Mouse (Mus musculus) ES-E14 (cell line): ENCODE measurements around the gene Taok3. TPM values are rescaled to one million over a fixed set of nuclear protein-coding genes. Genes with fewer than 3 reads are reported as not detected.

Experiments
- DNase-seq: peaks from one replicate; pipeline ENCODE4 v3.0.0-alpha.2; 2013; ENCODE audit warnings: low read depth, low spot score
- H3K27ac ChIP-seq: 2 replicates; pipeline ENCODE4 v1.5.1; 2012; ENCODE audit warnings: low read depth, mild to moderate bottlenecking, low read length, moderate library complexity, mixed read lengths; ENCODE audit not compliant: poor library complexity, insufficient read depth, severe bottlenecking
- H3K36me3 ChIP-seq: 2 replicates; pipeline ENCODE4 v1.6.1; 2012; ENCODE audit warnings: mild to moderate bottlenecking, low read length, moderate library complexity, mixed read lengths; ENCODE audit not compliant: control insufficient read depth, poor library complexity, insufficient read depth, severe bottlenecking
- H3K4me1 ChIP-seq, 2 experiments: fragments of 150-350 bp in 1 of 2; sonication (generic) in 1 of 2; 2 replicates each; pipeline ENCODE4 v1.6.1; 2012; ENCODE audit warnings: low read length in 2 of 2, mild to moderate bottlenecking in 1 of 2, mixed read lengths in 1 of 2; ENCODE audit not compliant: control insufficient read depth in 2 of 2, insufficient read depth in 2 of 2, poor library complexity in 1 of 2
- H3K4me3 ChIP-seq, 2 experiments: fragments of 150-350 bp in 1 of 2; sonication (generic) in 1 of 2; 2 replicates each; pipeline ENCODE4 v1.5.1; 2012; ENCODE audit warnings: low read length in 2 of 2, low read depth in 1 of 2, mild to moderate bottlenecking in 1 of 2, mixed read lengths in 1 of 2; ENCODE audit not compliant: insufficient read depth in 1 of 2, poor library complexity in 1 of 2, severe bottlenecking in 1 of 2
- H3K9ac ChIP-seq: 2 replicates; pipeline ENCODE4 v1.6.1; 2012; ENCODE audit warnings: low read depth, mild to moderate bottlenecking, low read length, mixed read lengths; ENCODE audit not compliant: poor library complexity, insufficient read depth, severe bottlenecking
- H3K9me3 ChIP-seq: fragments of 150-350 bp; sonication (generic); 2 replicates; pipeline ENCODE4 v1.6.1; 2012; ENCODE audit warnings: low read depth, mild to moderate bottlenecking, low read length; ENCODE audit not compliant: control insufficient read depth, insufficient read depth
- CHD2 ChIP-seq: IDR thresholded peaks from 2 replicates; pipeline ENCODE4 v1.6.1; 2014; ENCODE audit warnings: mild to moderate bottlenecking, low read depth, low read length, inconsistent platforms
- HCFC1 ChIP-seq: IDR thresholded peaks from 2 replicates; pipeline ENCODE4 v1.6.1; 2012; ENCODE audit warnings: low read length, inconsistent platforms, borderline replicate concordance; ENCODE audit not compliant: insufficient read depth
- MAFK ChIP-seq: IDR thresholded peaks from 2 replicates; pipeline ENCODE4 v1.6.1; 2014; ENCODE audit warnings: mild to moderate bottlenecking, low read depth, low read length, inconsistent platforms; ENCODE audit not compliant: insufficient read depth
- ZC3H11A ChIP-seq: IDR thresholded peaks from 2 replicates; pipeline ENCODE4 v1.6.1; 2012; ENCODE audit warnings: low read depth, mild to moderate bottlenecking, inconsistent platforms, low read length, borderline replicate concordance
- ZNF384 ChIP-seq: IDR thresholded peaks from 2 replicates; pipeline ENCODE4 v1.6.1; 2012; ENCODE audit warnings: low read depth, low read length, inconsistent platforms
- in situ Hi-C, 2 experiments: fragments of 600-800 bp; cut with MboI; formaldehyde crosslinking; loops; one replicate each; pipeline ENCODE4 v1.15.1; 2025; ENCODE audit warnings: low sequenced_read_pairs in 2 of 2, inconsistent platforms in 1 of 2; ENCODE audit not compliant: unreplicated experiment in 2 of 2
- total RNA-seq: library from RNA; depleted of rRNA; stranded (reverse); fragments of 300-350 nt; gene quantifications from 2 replicates; pipeline ENCODE4 v1.2.3, GENCODE M21; 2012

Taok3 gene
- total RNA-seq, 1 experiment = 6.9 TPM

DNA sequence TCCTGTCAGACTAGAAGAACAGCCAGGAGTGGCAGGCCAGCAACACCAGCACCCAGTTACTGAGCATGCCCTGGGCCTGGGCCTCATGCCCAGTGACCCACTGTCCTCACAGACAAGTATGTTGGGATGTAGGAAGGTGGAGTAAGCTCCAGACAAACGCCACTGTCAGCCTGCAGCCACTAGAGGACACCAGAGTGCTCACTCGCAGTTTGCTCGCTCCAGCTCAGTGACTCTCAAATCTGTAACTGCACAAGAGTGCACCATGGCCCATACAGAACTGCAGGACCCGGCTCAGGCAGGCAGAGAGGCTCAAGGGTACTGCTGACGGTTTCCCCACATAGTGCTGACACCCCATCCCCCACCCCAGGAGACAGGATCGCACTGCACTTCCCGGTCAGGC lies 25.5 kb upstream of the Taok3 start:
- DNase-seq = peak; percentile 73
- no peak overlapping the region for H3K4me3 ChIP-seq
- H3K27ac ChIP-seq = no peak overlapping the region
- in situ Hi-C loops = no loop called here
- TF ChIP-seq CHD2 (no peak), ZNF384 (no peak), ZC3H11A (no peak), HCFC1 (no peak), MAFK (no peak)
- no peaks in the 10 kb centered on the region for H3K9me3 ChIP-seq
- H3K4me1 ChIP-seq = peaks cover 0 to 15% of the 10 kb centered on the region in 2 experiments; a peak in 2 of 4 replicates
- peaks cover 36% of the 10 kb centered on the region for H3K36me3 ChIP-seq
- H3K9ac ChIP-seq = no peak overlapping the region; the same call in 1 of the 2 replicates

DNA sequence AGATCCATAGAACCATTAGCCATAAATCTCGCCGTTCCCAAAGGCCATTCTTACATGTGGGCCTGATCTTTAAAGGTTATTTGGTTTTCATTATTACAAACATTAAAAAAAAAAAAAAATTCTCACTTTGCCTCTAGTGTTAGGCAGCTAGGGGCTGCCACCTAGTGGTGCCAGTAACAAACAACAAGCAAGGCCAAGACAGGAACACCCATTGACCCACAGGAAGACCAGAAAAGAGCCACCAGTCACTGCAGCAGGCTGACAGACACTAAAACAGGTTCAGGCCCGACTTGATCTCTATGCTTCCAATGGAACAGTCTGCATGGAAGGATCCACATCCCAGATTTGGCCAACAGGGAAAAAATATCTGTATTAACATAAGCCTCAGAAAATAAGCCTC lies 23.2 kb upstream of the Taok3 start:
- DNase-seq = no peak
- in situ Hi-C loops = no loop called here
- Histone ChIP-seq H3K9ac (no peak overlapping the region), H3K9me3 (no peaks in the 10 kb centered on the region), H3K4me3 (no peak overlapping the region), H3K27ac (no peak overlapping the region), H3K36me3 (peaks cover 40% of the 10 kb centered on the region), H3K4me1 (peaks cover 0 to 6% of the 10 kb centered on the region in 2 experiments; a peak in 2 of 4 replicates)
- TF ChIP-seq HCFC1 = no peak
- TF ChIP-seq ZC3H11A = no peak
- TF ChIP-seq CHD2 = no peak
- peak; percentile 98 for TF ChIP-seq ZNF384
- no peak for TF ChIP-seq MAFK

DNA sequence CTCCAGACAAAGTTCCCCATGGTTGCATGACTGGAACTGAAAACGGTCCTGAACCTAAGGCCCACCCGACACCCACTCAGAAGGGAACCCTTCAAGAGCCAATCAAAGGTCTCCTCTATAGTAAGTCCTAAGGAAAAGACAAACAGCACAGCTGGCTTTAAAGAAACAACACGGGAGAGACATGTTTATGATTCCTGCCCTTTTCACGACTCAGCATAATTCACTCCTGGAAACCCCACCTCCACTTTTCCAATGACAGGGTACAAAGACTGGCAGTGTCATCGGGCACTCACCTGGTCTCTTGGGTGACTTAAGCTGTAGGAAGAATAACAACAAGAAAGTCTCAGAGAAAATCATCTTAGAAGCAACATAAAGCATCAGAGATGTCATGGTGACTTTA lies 20.9 kb upstream of the Taok3 start:
- Histone ChIP-seq H3K27ac (no peak overlapping the region), H3K9me3 (no peaks in the 10 kb centered on the region), H3K4me1 (no peaks in the 10 kb centered on the region; a peak in 1 of 4 replicates), H3K36me3 (peaks cover 37% of the 10 kb centered on the region; the same call in 1 of the 2 replicates), H3K4me3 (no peak overlapping the region), H3K9ac (no peak overlapping the region)
- in situ Hi-C loops = no loop called here
- DNase-seq = no peak
- TF ChIP-seq MAFK = peak; percentile 83
- no peak for TF ChIP-seq ZC3H11A

DNA sequence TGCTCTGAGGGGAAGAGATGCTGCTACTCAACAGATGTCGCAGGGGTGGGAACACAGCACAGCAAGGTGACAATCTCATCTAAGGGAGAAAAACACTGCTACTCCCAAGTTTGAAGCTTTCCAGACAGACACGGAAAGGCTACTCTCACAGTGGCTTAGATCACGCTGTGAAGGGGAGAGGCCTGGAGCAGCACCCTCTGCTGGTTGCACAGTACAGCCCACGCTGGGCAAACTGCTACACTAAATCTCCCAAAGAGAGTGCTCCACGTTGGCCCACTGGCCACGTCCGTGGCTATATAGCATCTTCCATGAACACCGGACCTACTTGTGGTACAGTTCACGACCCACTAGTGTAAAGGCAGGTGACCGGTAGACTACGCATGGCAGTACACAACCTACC lies 20.2 kb upstream of the Taok3 start:
- H3K9me3 ChIP-seq = no peaks in the 10 kb centered on the region
- TF ChIP-seq ZC3H11A (no peak), MAFK (no peak), CHD2 (no peak), HCFC1 (no peak), ZNF384 (no peak)
- no peak for DNase-seq
- H3K4me1 ChIP-seq = no peaks in the 10 kb centered on the region; a peak in 1 of 4 replicates
- H3K27ac ChIP-seq = no peak overlapping the region
- in situ Hi-C loops = no loop called here
- H3K4me3 ChIP-seq = no peak overlapping the region
- H3K36me3 ChIP-seq = peaks cover 38% of the 10 kb centered on the region; the same call in 1 of the 2 replicates
- H3K9ac ChIP-seq = no peak overlapping the region

DNA sequence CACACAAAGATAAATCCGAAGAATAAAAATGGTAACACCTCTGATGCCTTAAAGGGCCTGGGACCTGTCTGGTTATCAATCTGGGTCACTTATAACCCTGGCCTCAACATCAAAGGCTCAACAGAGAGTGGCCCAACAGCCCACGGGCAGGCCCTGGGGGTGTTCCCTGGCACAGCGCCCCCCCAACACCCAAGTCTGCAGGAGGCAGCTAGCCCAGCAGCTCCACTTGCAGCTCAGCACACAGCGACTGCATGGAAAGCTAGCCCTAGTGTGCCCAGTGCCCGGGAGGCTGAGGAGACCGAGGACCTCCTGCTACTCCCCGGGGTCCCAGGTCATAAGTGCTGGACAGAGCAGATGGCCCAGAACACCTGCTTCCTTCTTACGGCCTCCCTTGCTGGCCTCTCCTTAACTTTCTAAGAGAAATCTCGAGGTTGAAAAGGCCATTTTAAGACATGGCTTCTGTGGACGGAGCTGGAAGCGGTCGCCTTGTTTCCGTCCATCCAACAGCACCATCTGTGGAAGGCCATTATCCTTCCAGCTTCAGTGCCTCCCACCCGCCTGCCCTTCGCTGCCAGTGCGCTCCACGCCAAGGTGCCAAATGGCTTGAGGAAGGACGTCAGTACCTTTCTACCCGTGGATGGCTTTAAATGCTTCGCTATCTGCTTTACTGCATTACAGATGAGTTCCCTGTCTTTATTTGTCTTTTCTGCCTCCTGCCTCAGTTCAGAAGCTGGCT lies 16.6 kb upstream of the Taok3 start:
- H3K4me3 ChIP-seq = no peak overlapping the region
- no peaks in the 10 kb centered on the region; a peak in 1 of 4 replicates for H3K4me1 ChIP-seq
- no peak overlapping the region for H3K27ac ChIP-seq
- no peaks in the 10 kb centered on the region for H3K9me3 ChIP-seq
- in situ Hi-C loops = no loop called here
- peaks cover 46% of the 10 kb centered on the region for H3K36me3 ChIP-seq
- no peak for DNase-seq
- H3K9ac ChIP-seq = no peak overlapping the region
- TF ChIP-seq ZNF384 = no peak
- TF ChIP-seq ZC3H11A = no peak
- TF ChIP-seq CHD2 = no peak
- TF ChIP-seq HCFC1 = no peak
- TF ChIP-seq MAFK = no peak
